Mouse (Mus musculus) E14TG2a.4 (cell line): ENCODE measurements around the gene D630045J12Rik.

Source experiments
- CTCF ChIP-seq: conservative IDR thresholded peaks from 2 replicates; pipeline ENCODE4 v1.5.1; 2014; ENCODE audit warnings: low read length
- NANOG ChIP-seq: IDR thresholded peaks from 2 replicates; pipeline ENCODE4 v1.6.1; 2014; ENCODE audit warnings: borderline replicate concordance, low read length, mixed read lengths
- POU5F1 ChIP-seq: IDR thresholded peaks from 2 replicates; pipeline ENCODE4 v1.6.1; 2014; ENCODE audit warnings: low read length, borderline replicate concordance

- TF ChIP-seq CTCF, result no peak
- no peak for TF ChIP-seq NANOG
- TF ChIP-seq POU5F1, result no peak
Observed at GRCm38 (mm10) chr6:38252766-38253735, 758 bp downstream of the D630045J12Rik start.
